Mouse (Mus musculus) olfactory bulb, adult 2 months (tissue): ENCODE measurements at regions not wholly inside any gene's neighbourhood (a gene's known extent, or its start where the extent isn't known, plus 50 kb on each side); places are given as distances from the start of the nearest gene placed in this dataset.

Experiments
- CTCF ChIP-seq: fragments of 200-500 bp; IDR thresholded peaks from 2 replicates; pipeline ENCODE4 v1.5.1; 2012; ENCODE audit warnings: low read depth, mild to moderate bottlenecking, low read length, moderate library complexity; ENCODE audit not compliant: insufficient read depth
- POLR2A ChIP-seq: fragments of 200-500 bp; IDR thresholded peaks from 2 replicates; pipeline ENCODE4 v1.6.1; 2012; ENCODE audit warnings: mild to moderate bottlenecking, low read depth, low read length, moderate library complexity; ENCODE audit not compliant: insufficient read depth

GRCm38 (mm10) chr16:30787351-30787750 lies 187.8 kb downstream of the Fam43a start:
- no peak for TF ChIP-seq CTCF
- no peak for TF ChIP-seq POLR2A
